Mouse (Mus musculus) brain, embryonic 18.5 days (tissue): ENCODE data around the gene Tbc1d2.
"Not testable (repeated sequence)": the region's sequence is repeated elsewhere in the genome, so short reads cannot be mapped to it uniquely, and the experiment has no call there.

ENCODE experiments used
- DNase-seq: peaks from one replicate; pipeline ENCODE4 v3.0.0-alpha.2; 2012; ENCODE audit warnings: low read depth, low spot score

The Tbc1d2 gene

DNA sequence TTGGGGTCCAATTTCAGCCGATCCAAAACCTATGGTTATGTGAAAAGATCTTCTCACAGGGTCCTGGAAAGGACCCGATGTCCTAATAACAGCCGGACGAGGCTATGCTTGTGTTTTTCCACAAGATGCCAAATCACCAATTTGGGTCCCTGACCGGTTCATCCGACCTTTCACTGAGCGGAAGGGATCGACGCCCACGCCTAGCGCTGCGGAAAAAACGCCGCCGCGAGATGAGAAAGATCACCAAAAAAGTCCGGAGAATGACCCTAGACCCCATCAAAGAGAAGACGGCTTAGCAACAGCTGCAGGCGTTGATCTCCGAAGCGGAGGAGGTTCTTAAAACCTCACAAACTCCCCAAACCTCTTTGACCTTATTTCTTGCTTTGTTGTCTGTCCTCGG lies 68.4 kb downstream of the Tbc1d2 start:
- not testable (repeated sequence) for DNase-seq

DNA sequence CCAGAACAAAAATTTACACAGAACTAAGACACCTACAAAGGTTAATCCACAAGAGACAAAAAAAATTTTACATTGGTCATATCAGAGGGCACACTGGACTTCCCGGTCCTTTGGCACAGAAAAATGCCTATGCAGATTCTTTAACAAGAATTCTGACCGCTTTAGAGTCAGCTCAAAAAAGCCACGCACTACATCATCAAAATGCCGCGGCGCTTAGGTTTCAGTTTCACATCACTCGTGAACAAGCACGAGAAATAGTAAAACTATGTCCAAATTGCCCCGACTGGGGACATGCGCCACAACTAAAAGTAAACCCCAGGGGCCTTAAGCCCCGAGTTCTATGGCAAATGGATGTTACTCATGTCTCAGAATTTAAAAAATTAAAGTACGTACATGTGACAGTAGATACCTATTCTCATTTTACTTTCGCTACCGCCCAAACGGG lies 69.2 kb downstream of the Tbc1d2 start:
- DNase-seq: not testable (repeated sequence)

DNA sequence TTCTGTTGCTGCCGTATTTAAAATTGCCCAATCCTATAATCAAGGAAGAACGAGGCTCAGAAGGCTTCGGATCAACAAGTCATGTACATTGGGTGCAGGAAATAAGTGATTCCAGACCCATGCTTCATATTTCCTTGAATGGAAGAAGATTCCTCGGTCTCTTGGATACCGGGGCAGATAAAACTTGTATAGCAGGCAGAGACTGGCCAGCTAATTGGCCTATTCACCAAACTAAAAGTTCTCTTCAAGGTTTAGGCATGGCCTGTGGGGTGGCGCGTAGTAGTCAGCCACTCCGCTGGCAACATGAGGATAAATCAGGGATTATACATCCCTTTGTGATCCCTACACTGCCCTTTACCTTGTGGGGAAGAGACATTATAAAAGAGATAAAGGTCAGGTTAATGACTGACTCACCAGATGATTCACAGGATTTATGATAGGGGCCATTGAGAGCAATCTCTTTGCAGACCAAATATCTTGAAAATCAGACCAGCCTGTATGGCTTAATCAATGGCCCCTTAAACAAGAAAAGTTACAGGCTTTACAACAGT lies 71.1 kb downstream of the Tbc1d2 start:
- not testable (repeated sequence) for DNase-seq

DNA sequence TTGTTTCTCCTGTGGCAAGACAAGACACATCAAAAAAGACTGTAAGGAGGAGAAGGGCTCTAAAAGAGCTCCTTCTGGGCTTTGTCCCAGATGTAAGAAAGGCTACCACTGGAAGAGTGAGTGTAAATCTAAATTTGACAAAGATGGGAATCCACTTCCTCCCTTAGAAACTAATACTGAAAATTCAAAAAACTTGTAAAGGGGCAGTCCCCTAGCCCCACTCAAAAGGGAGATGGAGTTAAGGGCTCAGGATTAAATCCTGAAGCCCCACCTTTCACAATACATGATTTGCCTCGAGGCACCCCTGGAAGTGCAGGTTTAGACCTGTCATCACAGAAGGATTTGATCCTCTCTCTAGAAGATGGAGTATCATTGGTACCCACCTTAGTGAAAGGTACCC lies 71.8 kb downstream of the Tbc1d2 start:
- DNase-seq: no peak

DNA sequence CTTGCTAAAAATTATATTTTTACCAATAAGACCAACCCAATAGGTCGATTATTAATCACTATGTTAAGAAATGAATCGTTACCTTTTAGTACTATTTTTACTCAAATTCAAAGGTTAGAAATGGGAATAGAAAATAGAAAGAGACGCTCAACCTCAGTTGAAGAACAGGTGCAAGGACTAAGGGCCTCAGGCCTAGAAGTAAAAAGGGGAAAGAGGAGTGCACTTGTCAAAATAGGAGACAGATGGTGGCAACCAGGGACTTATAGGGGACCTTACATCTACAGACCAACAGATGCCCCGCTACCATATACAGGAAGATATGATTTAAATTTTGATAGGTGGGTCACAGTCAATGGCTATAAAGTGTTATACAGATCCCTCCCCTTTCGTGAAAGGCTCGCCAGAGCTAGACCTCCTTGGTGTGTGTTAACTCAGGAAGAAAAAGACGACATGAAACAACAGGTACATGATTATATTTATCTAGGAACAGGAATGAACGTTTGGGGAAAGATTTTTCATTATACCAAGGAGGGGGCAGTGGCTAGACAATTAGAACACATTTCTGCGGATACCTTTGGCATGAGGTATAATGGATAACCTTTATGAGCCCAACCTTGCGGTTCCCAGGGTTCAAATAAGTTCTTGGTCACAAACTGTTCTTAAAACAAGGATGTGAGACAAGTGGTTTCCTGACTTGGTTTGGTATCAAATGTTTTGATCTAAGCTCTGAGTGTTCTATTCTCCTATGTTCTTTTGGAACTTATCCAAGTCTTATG lies 74.3 kb downstream of the Tbc1d2 start:
- DNase-seq: not testable (repeated sequence)

DNA sequence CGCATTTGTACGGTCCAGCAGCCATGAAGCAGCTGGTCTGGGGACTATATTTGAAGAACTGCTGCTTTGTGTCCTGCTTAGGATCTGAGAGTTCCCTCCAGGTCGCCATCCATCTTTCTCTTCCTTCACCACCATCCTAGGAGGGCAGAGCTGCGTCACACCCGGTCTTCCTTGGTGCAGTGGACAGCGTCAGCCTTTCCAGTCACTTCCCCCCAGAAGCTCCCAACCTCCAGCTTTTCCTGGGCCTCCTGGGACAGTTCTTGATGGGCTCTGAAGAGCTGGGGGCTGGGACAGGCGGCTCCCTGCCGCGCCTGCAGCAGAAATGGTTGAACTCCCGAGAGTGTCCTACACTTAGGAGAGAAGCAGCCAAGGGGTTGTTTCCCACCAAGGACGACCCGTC lies 75.2 kb downstream of the Tbc1d2 start:
- DNase-seq: no peak

DNA sequence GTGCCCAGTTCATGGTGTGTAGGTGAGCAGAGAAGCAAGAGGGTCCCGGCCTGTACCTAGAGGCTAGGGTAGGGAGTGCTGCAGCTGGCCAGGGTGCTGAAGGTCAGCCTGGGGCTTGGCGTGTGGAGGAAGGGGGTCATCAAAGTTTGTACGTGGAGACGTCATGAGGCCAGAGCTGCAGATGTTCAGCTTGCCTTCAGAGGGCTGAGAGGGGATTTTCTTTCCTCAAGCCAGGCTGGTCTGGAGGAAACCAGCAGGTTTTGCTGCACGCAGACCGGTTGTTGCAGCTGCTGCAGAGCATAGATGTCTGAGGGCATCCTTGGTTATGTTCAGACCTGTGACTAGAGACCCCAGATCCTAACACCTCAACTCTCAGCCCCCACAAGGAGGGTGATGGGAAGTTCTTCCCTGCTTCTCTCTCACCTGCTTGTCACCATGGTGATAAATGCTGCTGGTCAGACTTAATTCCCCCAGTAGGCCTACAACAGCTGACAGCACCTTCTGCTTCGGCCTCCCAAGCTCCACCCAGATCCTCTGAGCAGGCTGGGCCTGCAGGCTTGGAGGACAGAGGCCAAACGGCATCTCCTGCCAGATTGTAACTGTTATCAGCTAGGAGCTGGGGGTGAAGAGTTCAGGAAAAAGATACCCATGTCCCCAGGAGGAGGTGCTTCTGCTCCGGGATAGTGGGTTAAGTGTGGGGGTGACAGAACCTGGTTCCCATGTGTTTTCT lies 75.8 kb downstream of the Tbc1d2 start:
- no peak for DNase-seq

DNA sequence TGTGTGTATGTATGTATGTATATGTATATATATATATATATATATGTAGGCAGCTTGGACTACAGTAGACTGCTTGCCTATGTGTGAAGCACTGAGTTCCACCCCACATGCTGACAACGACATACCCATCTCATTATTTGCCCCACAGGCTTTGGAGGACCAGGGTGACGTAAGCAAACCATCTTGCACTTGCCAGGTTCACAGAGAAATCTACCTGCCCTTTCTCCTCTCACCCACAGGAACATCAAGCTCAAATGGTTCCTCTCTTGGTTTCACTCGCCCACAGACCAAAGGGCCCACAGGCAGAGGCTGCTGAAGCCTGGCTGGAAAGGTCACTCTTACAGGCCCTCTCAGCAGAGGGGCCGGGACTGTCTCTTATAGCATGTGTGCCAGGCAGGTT lies 77.4 kb downstream of the Tbc1d2 start:
- DNase-seq: no peak

DNA sequence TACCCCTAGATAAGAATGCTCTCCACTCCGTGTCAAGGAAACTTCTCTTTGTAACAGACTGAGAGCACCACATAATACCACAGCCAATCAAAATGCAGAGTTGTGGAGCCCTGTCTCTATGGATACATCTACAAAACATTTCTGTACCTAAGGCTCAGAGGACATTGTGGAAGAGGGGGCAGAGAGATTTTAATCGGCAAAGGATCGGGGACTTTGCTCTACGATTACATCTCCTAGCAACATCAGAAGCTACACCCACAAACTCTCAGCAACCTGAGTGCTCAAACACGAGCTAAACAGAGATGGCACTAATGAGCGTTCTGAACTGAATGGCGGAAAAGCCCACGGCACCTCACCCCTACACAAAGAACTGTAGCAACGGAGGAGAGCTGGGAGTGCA lies 78.3 kb downstream of the Tbc1d2 start:
- DNase-seq: no peak

DNA sequence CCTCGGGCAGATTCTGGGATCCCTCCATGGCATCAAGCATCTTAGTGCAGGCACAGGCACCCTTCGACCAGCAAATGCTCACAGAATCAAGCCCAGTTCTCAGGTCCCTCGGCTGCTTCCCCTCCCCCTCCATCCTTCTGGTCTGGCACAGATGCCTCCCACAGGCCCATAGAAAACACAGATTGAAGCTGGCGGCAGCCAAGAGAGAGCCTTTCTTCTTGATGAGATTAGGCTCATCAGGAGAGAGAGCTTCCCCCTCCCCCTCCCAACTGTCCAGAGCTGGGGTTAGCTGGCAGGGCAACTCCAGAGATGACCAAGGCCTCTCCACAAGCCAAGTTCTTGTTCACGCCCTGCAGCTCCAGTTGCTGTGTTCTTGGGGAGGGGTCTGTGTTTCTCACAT lies 80.3 kb downstream of the Tbc1d2 start:
- peak; percentile 28 for DNase-seq

DNA sequence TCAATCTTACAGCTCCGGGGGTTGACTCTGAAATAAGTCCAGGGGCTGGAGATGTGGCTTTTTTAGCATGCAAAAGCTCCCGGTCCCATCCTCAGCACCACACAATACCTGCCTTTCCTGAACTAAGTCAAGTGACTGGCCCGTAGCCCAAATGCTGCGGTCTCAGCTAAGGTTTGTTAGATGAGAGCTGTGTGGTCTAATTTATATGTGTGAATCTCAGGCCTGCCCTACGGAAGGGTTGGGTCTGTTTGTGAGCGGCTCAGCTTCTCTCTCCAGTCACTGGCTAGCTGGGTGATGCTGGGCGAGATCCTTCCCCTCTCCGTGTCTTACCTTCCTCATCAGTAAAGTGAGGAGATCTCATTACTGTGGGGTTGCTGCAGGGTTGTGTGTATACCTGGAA lies 81.8 kb downstream of the Tbc1d2 start:
- no peak for DNase-seq

DNA sequence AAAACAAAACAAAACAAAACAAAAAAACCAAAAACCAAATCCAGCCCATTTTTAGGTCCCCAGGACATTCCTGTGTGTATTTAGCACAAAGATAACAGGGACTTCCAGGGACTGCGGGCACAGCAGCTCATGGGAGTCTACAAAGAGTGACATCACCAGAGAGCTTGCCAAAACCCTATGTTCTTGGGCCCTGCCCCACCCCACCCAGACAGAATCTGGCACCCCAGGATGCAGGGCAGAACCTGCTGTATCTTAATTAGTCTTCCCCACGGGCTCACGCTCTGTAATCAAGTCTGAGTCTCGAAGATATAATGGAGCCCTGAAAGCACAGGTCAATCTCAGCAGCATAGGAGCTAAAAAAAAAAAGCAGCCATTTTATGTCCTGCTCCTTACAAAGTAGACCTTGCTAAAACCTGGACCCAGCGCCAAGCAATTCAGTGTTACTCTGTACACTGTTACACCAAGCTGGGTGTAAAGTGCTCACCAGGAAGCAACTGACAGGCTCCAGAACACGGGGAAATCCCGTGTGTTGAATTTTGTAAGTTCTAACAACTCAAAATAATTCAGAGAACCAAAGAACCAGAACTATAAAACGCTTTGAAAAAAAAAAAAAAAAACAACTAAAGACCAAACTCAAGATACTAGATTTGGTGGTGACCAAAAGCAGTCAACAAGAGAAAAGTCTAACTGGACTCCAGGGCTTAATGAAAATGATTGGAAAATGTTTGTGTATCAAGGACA lies 82.9 kb downstream of the Tbc1d2 start:
- no peak for DNase-seq

DNA sequence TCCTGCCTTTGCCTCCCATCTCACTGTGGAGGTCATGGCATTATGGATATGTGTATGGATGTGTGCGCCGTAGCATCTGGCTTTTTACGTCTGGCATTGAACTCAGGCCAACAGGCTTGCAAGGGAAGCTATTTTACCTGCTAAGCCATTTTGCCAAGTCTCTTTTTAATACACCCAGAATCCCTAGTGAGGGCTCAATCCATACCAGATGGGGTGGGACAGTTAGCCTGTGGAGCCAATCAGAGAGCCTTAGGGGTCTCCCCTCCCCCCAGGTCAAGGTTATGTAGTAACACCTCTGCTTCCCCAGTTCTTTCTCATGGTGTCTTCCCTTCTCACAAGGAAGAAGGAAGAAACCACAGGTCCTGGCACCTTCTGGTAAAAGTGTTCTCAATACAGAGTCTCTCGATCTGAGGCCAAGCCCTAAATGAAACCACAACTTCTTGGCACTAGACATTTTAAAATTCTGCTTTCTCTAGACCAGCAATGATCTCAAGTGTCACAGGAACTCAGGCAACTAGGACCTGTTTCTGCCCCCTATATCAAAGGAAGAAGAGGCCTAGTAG lies 84.5 kb downstream of the Tbc1d2 start:
- DNase-seq: no peak

DNA sequence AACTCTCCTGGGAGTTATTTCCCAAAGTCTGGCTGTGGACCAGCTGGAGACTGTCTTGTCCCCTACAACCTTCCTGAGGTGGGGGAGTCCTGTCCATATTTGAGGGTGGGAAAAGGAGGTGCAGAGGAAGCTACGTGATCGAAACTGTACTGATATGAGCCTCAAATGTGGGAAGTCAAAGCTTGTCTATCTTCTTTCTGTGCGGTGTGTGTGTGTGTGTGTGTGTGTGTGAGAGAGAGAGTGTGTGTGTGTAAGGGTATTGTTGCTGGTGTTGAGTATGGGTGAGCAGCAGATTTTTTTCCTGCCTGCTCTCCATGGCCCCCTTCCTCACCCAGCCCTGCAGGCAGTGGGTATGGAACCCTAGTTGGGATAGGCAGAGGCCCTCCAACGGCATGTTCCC lies 85.8 kb downstream of the Tbc1d2 start:
- DNase-seq: no peak

DNA sequence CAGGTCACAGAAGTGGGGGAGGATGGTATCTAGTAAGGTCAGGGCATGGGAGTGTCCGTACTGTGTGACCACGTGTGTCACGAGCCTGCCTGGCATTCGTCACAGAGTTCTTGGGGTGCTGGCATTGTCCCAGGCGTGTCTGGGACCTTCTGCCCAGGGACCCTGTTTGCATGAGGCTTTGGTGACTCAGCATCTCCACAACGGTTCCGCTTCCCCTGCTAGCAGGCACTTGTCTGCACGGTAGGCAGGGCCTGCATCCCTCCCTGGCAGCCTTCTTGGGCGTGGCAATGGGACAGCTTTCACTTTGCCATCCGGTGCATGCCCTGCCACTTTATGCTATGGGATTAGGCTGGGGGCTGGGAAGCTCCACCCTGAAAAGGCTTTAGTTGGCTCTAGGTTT lies 86.2 kb downstream of the Tbc1d2 start:
- DNase-seq: no peak

DNA sequence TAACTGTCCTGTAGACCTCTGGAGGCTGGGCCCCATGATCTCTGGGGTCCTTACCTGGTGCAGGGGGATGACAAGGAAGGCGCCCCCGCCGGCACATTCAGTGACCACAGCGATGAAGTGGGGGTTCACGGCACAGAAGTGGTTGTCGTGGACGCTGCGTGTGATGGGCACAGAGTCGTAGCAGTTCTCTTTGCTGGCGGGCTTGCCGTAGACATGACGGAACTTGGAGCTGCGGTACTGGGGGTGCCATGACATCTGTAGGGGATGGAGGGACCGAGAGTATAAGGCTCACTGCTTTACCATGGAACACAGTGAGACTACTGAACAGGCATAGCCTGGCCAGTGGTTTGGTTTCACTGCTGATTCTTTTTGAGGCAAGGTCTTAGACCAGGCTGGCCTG lies 87.2 kb downstream of the Tbc1d2 start:
- no peak for DNase-seq

DNA sequence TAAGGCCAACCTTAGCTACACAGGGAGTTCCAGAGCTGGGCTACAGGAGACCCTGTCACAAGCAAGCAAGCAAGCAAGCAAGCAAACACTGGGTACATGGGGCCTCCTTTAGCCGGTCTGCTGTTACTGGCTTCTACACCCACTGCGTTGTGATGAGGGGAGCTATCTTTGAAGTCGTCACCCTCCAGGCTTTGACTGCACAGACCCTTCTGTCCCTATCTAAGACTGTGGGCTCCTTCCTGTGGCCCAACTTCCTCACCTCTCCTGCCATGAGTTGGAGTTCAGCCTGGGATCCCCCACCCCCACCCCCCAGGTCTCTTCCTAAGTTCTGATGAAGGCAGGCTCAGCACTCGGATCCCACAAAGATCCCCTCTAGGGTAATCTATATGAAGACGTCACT lies 88.0 kb downstream of the Tbc1d2 start:
- DNase-seq: no peak

DNA sequence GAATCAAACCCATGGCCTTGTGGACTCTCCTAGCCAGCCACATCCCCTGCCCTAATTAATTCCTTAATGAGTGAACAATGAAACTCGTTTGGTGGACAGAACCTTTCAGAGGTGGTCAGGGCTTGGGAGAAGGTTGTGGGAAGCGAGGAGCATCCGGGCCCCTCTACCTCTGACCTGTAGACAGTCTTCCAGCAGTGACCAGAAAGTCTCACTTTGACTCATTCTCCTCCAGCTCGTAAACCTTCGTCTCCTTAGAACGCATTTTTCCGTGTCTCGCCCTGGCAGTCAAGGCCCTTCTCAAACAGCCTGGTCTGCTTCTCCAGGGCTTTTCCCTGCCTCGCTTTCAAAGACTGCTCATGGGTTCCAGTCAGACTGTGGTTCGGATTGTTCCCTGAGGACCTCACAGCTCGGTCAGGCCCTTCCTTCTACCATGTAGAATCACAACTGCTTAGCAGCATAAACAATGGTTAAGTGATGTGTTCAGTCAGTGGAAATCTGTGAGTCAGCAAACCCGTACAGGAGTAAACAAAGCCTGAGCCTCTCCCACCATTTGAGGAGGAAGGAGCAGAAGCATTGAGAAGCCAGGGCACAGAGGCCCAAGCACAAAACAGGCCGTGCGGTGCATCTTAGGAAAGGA lies 89.8 kb downstream of the Tbc1d2 start:
- no peak for DNase-seq

DNA sequence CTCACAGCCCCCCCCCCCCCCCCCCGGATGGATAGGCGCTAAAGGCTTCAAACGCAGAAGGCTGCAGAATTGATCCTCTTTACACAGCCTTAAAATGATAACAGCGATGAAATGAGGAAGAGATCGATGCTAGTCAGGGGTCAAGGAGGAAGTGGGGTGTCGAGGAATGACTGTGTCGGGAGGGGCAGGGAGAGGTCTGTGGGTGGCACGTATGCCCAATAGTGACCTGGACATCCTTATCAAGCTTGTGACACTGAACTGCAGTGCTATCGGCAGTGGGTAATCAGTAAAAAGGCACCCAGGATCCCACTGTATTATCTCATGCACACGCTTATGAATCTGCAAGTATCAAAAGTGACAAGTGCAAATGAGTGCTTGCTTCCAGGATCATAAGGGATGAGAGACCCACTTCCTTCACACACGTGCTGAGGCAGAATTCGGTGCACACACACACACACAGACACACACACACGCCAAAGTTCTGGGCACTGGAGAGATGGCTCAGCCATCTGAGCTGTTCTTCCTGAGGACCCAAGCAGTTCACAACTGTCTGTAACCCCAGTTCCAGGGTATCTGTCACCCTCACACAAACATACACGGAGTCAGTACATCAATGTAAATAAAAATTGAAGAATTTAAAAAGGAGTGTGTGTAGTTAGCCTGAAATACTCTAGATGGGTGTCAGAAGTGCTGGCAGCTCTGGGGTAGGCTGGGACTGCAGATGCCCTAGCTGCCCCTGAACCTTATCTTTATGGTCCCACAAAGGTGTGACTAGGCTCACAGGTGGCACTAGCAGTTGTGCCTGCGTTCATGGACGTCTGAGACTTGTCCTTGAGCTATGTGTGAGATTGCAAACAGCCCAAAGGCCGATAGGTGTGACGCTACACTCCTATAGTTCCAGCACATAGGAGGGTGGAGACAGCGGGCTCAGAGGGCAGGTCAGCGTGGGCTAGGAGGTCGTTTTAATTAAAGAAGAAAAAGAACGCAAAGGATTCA lies 91.0 kb downstream of the Tbc1d2 start:
- no peak for DNase-seq

DNA sequence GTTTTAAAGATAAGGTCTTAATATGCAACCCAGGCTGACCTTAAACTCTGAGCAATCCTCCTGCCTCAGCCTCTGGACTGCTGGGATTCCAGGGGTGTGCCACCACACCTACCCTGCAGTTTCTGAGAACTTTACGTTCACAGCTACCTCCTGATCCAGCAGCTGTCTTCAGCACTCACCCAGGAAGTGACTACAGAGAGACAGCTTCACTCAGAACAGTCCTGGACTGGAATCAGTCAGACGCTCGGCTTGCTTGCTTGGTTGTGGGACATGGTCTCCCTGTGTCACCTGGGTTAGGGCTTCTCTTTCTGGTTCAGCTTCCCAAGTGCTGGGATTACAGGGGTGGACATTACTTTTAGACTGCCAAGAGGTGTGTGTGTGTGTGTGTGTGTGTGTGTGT lies 93.1 kb downstream of the Tbc1d2 start:
- DNase-seq: no peak
